Mouse (Mus musculus): Measurements from ENCODE around the gene Gm45837. TPM values are rescaled to one million over a fixed set of nuclear protein-coding genes. Genes with fewer than 3 reads are reported as not detected.

Gene Gm45837
- polyA plus RNA-seq (2014; fragmentation: Nextera tagmentation; extraction: Ambion mirVana): 0.99 TPM in 1 of 2 replicates, not detected in the other

DNA sequence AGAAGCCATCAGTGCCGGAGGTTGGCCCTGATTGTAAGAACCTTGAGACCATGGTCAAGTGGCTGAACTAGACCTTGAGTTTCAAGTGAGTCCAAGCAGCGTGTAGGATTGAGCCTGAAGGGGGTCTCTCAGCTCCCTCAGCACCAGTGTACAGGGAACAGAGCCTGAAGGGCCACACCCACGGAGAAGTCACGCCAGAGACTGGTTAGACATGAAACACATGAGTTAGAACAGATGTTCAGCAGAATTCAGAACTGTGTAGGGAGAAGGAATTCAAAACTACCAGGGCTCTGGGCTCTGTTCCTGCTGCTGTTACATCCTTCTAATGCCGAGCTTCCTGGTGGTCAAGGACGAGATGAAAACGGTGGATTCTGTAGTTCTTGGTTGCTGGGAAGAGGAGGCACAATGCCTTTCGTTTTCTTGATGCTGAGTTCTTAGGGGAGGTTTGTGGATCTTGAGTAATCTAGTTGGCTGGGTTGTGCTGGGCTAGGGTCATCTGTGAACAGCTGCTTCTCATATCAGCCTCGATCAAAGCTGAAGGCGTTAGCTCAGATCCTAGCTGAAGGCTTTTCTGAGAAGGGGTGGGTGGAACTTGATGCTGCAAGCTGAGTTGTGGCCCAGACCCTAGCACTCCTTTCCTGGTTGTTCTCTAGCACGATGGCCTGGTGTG is at the start of gene Gm45837:
Gene Gm45837, plus strand, starts transcription at position 620 of the 670 bp plus-strand sequence.
- Histone ChIP-seq H3K9ac (ENCODE audit: low read depth, low read length) (no peak within 1 kb of the TSS), H3K27me3 (ENCODE audit: control insufficient read depth, insufficient read depth, low read length) (no peaks in the 10 kb centered on the region), H3K4me1 (replicated peaks; ENCODE audit: control insufficient read depth, insufficient read depth, low read length) (peaks cover 10% of the 10 kb centered on the region), H3K36me3 (ENCODE audit: control insufficient read depth, insufficient read depth, low read length) (no peaks in the 10 kb centered on the region), H3K4me3 (ENCODE audit: low read depth, low read length) (no peak within 1 kb of the TSS), H3K4me2 (replicated peaks; ENCODE audit: low read depth, low read length) (no peak within 1 kb of the TSS), H3K9me3 (ENCODE audit: control insufficient read depth, low read length) (no peaks in the 10 kb centered on the region), H3K27ac (ENCODE audit: low read depth, low read length) (no peak within 1 kb of the TSS)
- 78% methylated on average over 11 of the region's 11 CpGs for WGBS
- ATAC-seq (ENCODE audit: low FRiP score): no peak
- DNase-seq (ENCODE audit: low spot score): no peak

DNA sequence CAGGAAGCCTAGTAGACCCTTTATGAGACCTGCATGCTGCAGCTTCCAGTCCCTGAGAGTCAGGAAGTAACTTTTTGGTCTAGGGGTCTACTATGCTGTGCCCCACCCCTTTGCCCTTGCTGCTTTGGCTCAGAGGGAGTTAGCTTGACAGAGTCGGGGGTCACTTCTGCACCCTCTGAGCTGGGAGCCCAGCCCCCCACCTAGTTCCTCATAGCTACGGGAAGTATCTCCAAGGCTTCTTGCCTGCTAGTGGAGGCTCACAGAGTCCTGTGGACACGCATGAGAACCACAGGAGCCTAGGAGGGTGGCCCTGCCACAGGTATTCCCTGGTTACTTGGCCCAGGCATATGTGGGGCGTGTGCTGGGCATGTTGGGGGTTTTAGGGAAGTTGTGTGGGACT is 49.7 kb upstream of the Gm45837 start:
- Histone ChIP-seq H3K27ac (ENCODE audit: low read depth, low read length) (no peak overlapping the region), H3K36me3 (ENCODE audit: control insufficient read depth, insufficient read depth, low read length) (no peaks in the 10 kb centered on the region), H3K4me2 (replicated peaks; ENCODE audit: low read depth, low read length) (no peak overlapping the region), H3K9me3 (ENCODE audit: control insufficient read depth, low read length) (no peaks in the 10 kb centered on the region), H3K27me3 (ENCODE audit: control insufficient read depth, insufficient read depth, low read length) (no peaks in the 10 kb centered on the region), H3K4me1 (replicated peaks; ENCODE audit: control insufficient read depth, insufficient read depth, low read length) (peaks cover 4% of the 10 kb centered on the region; the same call in 1 of the 2 replicates), H3K4me3 (ENCODE audit: low read depth, low read length) (no peak overlapping the region), H3K9ac (ENCODE audit: low read depth, low read length) (no peak overlapping the region)
- no peak for ATAC-seq (ENCODE audit: low FRiP score)
- no peak for DNase-seq (ENCODE audit: low spot score)
- 79% methylated on average over 4 of the region's 4 CpGs for WGBS

DNA sequence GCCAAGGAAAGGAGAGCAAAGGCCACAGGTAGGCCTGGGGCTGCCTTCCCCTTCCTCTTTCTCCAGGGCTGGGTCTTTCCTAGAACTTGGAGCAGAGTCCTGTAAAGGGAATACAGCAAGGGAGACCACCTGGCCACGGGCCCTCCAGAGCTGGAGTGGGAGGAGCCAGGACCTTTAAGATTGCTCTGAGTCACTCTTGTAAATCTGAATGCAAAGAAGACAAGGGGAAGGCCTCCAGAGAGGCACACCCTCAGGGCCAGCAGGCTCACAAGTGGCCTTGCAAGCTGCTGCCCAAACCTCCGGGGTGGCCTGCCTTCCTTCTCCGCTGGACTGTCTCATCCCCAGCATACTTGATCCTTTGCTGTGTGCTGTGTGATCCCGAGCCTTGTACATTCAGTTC is 48.9 kb upstream of the Gm45837 start:
- Histone ChIP-seq H3K36me3 (ENCODE audit: control insufficient read depth, insufficient read depth, low read length) (no peaks in the 10 kb centered on the region), H3K4me1 (replicated peaks; ENCODE audit: control insufficient read depth, insufficient read depth, low read length) (no peaks in the 10 kb centered on the region), H3K27ac (ENCODE audit: low read depth, low read length) (no peak overlapping the region), H3K4me3 (ENCODE audit: low read depth, low read length) (no peak overlapping the region), H3K4me2 (replicated peaks; ENCODE audit: low read depth, low read length) (no peak overlapping the region), H3K9ac (ENCODE audit: low read depth, low read length) (no peak overlapping the region), H3K9me3 (ENCODE audit: control insufficient read depth, low read length) (no peaks in the 10 kb centered on the region), H3K27me3 (ENCODE audit: control insufficient read depth, insufficient read depth, low read length) (no peaks in the 10 kb centered on the region)
- DNase-seq (ENCODE audit: low spot score) (no peak), ATAC-seq (ENCODE audit: low FRiP score) (no peak)
- WGBS: 71% methylated on average over 4 of the region's 4 CpGs

DNA sequence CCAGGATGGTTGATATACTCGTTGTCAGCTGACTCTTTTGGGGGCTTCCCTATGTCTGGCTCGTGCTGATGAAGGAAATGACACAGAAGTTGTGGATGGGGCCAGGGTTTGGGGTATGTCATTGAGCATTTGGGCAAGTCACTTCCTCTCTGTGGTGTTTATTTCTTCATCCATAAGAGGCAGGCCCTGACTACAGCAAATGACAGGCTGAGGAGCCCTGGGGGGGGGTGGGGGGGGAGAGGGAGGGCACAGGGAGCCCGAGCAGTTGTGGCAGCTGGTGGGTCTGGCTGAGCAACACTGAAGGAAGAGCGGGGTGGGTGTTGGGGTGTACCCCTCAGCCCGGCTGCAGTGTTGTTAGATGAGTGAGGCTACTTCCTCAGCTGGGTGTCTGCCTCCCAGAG is 47.9 kb upstream of the Gm45837 start:
- no peak overlapping the region for H3K9ac ChIP-seq (ENCODE audit: low read depth, low read length)
- H3K9me3 ChIP-seq (ENCODE audit: control insufficient read depth, low read length): no peaks in the 10 kb centered on the region
- no peak overlapping the region for H3K27ac ChIP-seq (ENCODE audit: low read depth, low read length)
- H3K27me3 ChIP-seq (ENCODE audit: control insufficient read depth, insufficient read depth, low read length): no peaks in the 10 kb centered on the region
- H3K36me3 ChIP-seq (ENCODE audit: control insufficient read depth, insufficient read depth, low read length): no peaks in the 10 kb centered on the region
- DNase-seq (ENCODE audit: low spot score) (no peak), ATAC-seq (ENCODE audit: low FRiP score) (no peak)
- H3K4me1 ChIP-seq (replicated peaks; ENCODE audit: control insufficient read depth, insufficient read depth, low read length): no peaks in the 10 kb centered on the region
- H3K4me2 ChIP-seq (replicated peaks; ENCODE audit: low read depth, low read length): no peak overlapping the region
- no peak overlapping the region for H3K4me3 ChIP-seq (ENCODE audit: low read depth, low read length)
- 78% methylated on average over 5 of the region's 5 CpGs for WGBS

DNA sequence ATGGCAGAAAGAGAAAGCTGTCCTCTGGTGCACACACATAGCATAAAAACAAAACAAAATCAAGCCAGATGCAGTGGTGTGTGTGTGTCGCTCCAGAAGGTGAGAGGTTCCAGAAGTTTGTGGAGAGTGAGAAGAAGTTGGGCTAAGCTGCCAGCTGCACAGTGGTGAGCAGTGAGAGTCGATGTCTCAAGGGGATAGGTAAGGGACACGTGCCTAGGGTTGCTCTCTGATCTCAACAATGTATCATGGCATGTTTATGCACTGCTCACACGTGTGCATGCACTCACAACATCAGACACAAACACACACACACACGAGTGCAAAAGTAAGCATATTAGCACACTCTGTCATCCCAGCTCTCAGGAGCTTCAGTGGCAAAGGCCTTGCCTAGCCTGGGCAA is 46.8 kb upstream of the Gm45837 start:
- no peak for ATAC-seq (ENCODE audit: low FRiP score)
- Histone ChIP-seq H3K9ac (ENCODE audit: low read depth, low read length) (no peak overlapping the region), H3K4me2 (replicated peaks; ENCODE audit: low read depth, low read length) (no peak overlapping the region), H3K4me3 (ENCODE audit: low read depth, low read length) (no peak overlapping the region), H3K27me3 (ENCODE audit: control insufficient read depth, insufficient read depth, low read length) (no peaks in the 10 kb centered on the region), H3K4me1 (replicated peaks; ENCODE audit: control insufficient read depth, insufficient read depth, low read length) (no peaks in the 10 kb centered on the region), H3K36me3 (ENCODE audit: control insufficient read depth, insufficient read depth, low read length) (no peaks in the 10 kb centered on the region), H3K9me3 (ENCODE audit: control insufficient read depth, low read length) (no peaks in the 10 kb centered on the region), H3K27ac (ENCODE audit: low read depth, low read length) (no peak overlapping the region)
- 83% methylated on average over 5 of the region's 5 CpGs for WGBS
- no peak for DNase-seq (ENCODE audit: low spot score)

DNA sequence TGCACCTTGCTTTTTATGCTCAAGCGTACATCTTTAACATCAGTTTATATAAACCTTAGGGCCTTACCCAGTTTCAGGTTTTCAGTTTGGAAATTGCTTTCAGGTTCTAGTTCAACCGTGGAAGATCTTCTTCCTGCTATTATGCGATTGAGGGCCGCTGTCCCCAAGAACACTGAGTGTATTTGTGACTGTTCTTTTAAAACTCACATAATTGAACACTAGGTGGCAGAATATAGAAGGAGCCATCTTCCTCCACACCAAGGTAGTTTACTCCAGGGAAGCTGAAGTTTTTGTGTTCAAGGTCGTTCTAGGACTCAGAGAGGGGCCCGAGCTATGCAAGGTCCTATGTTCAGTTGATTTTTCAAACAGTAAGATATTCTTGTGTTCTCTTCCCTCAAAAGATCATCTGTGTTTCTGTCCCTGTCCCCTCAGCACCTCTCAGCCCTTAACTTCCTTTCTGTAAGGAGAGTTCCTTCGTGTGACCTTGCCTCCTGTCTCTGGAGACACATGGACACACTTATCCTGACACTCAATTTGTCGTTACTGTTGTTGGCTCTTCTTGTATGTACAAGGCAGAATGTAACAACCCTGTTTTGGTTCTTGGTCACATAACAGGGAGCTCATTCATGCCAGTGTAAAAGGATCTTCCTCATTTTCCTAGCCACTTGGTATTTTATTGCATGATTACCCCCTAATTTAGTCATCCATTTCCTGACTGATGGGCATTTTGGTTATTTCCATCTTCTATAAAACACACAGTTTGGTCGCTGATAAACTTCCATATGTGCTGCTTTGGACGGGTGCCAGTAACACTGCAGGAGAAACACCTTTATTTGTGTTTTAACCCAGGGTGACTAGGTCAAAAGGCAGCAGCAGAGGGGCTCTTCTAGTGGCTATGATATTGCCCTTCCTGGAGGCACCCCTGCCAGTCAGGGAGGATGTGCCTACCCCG is 42.5 kb upstream of the Gm45837 start:
- no peak overlapping the region for H3K4me2 ChIP-seq (replicated peaks; ENCODE audit: low read depth, low read length)
- H3K9me3 ChIP-seq (ENCODE audit: control insufficient read depth, low read length): no peaks in the 10 kb centered on the region
- no peak overlapping the region for H3K9ac ChIP-seq (ENCODE audit: low read depth, low read length)
- 68% methylated on average over 11 of the region's 11 CpGs for WGBS
- DNase-seq (ENCODE audit: low spot score) (no peak), ATAC-seq (ENCODE audit: low FRiP score) (no peak)
- H3K36me3 ChIP-seq (ENCODE audit: control insufficient read depth, insufficient read depth, low read length): no peaks in the 10 kb centered on the region
- no peak overlapping the region for H3K27ac ChIP-seq (ENCODE audit: low read depth, low read length)
- H3K27me3 ChIP-seq (ENCODE audit: control insufficient read depth, insufficient read depth, low read length): no peaks in the 10 kb centered on the region
- no peak overlapping the region for H3K4me3 ChIP-seq (ENCODE audit: low read depth, low read length)
- H3K4me1 ChIP-seq (replicated peaks; ENCODE audit: control insufficient read depth, insufficient read depth, low read length): no peaks in the 10 kb centered on the region

DNA sequence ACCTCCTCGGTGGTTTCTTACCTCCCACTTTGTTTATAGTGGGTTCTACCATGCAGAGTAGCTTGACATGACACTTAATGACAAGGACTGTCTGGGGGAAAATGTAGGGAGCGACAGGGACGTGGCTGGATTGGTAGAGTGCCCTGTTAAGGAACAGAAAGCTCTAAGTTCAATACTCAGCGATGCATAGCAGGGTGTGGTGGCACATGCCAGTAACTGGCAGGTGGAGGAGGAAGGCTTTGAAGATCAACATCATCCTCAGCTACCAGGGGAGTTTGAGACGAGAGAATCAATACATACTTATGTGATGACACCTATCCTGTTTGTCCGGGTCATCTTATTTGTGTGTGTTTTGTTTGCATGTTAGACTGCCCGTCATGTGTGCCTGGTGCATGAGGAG is 41.0 kb upstream of the Gm45837 start:
- DNase-seq (ENCODE audit: low spot score) (no peak), ATAC-seq (ENCODE audit: low FRiP score) (no peak)
- Histone ChIP-seq H3K9me3 (ENCODE audit: control insufficient read depth, low read length) (no peaks in the 10 kb centered on the region), H3K4me3 (ENCODE audit: low read depth, low read length) (no peak overlapping the region), H3K27ac (ENCODE audit: low read depth, low read length) (no peak overlapping the region), H3K36me3 (ENCODE audit: control insufficient read depth, insufficient read depth, low read length) (no peaks in the 10 kb centered on the region), H3K9ac (ENCODE audit: low read depth, low read length) (no peak overlapping the region), H3K4me2 (replicated peaks; ENCODE audit: low read depth, low read length) (no peak overlapping the region), H3K4me1 (replicated peaks; ENCODE audit: control insufficient read depth, insufficient read depth, low read length) (no peaks in the 10 kb centered on the region), H3K27me3 (ENCODE audit: control insufficient read depth, insufficient read depth, low read length) (no peaks in the 10 kb centered on the region)
- 74% methylated on average over 7 of the region's 7 CpGs for WGBS

DNA sequence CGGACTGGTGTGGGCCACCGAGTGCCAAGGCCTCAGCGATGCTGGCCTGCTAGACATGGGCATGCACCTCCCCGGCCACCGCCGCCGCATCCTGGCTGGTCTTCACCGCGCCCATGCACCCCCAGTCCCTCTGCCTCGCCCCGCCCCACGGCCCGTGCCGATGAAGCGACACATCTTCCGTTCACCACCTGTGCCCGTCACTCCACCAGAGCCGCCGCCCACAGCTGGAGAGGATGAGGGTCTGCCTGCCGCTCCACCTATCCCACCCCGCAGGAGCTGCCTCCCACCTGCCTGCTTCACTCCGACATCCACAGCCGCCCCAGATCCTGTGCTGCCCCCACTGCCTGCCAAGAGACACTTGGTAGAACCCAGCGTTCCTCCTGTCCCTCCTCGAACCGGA is 37.6 kb upstream of the Gm45837 start:
- ATAC-seq (ENCODE audit: low FRiP score) (0 out of 2 replicates have a peak, but pooled peaks have one; percentile 22), DNase-seq (ENCODE audit: low spot score) (no peak)
- Histone ChIP-seq H3K27ac (ENCODE audit: low read depth, low read length) (no peak overlapping the region), H3K4me1 (replicated peaks; ENCODE audit: control insufficient read depth, insufficient read depth, low read length) (no peaks in the 10 kb centered on the region), H3K27me3 (ENCODE audit: control insufficient read depth, insufficient read depth, low read length) (no peaks in the 10 kb centered on the region), H3K9ac (ENCODE audit: low read depth, low read length) (no peak overlapping the region), H3K4me3 (ENCODE audit: low read depth, low read length) (no peak overlapping the region), H3K36me3 (ENCODE audit: control insufficient read depth, insufficient read depth, low read length) (no peaks in the 10 kb centered on the region), H3K4me2 (replicated peaks; ENCODE audit: low read depth, low read length) (no peak overlapping the region), H3K9me3 (ENCODE audit: control insufficient read depth, low read length) (no peaks in the 10 kb centered on the region)
- WGBS: 81% methylated on average over 26 of the region's 26 CpGs
